Mouse (Mus musculus): ENCODE measurements at regions not wholly inside any gene's neighbourhood (a gene's known extent, or its start where the extent isn't known, plus 50 kb on each side); places are given as distances from the start of the nearest gene placed in this dataset.

GRCm38 (mm10) chr13:39516106-39516505 is 555.4 kb upstream of the Slc35b3 start:
- TF ChIP-seq CTCF (IDR thresholded peaks at IDR 0.05 in 2 of 3, conservative IDR thresholded peaks at IDR 0.05 in 1 of 3; ENCODE audit: control insufficient read depth in 1 of 3, insufficient read depth in 1 of 3, low read depth in 2 of 3, low read length in 3 of 3, poor library complexity in 1 of 3, severe bottlenecking in 1 of 3) (no peak), CHD2 (IDR thresholded peaks at IDR 0.05; ENCODE audit: low read length) (no peak), ELF1 (IDR thresholded peaks at IDR 0.05; ENCODE audit: low read depth, low read length) (no peak), POLR2A (IDR thresholded peaks at IDR 0.05; ENCODE audit: control insufficient read depth in 1 of 2, insufficient read depth in 1 of 2, low read depth in 1 of 2, low read length in 2 of 2, poor library complexity in 1 of 2) (no peak), GATA1 (IDR thresholded peaks at IDR 0.05; ENCODE audit: low read depth, low read length) (no peak), MAFK (IDR thresholded peaks at IDR 0.05; ENCODE audit: borderline replicate concordance, low read depth, low read length) (no peak), USF2 (IDR thresholded peaks at IDR 0.05; ENCODE audit: borderline replicate concordance in 1 of 2, insufficient read depth in 1 of 2, low read depth in 1 of 2, low read length in 2 of 2) (no peak), KAT2A (conservative IDR thresholded peaks at IDR 0.05; ENCODE audit: low read depth, low read length) (no peak), JUND (IDR thresholded peaks at IDR 0.05; ENCODE audit: low read depth, low read length) (no peak), EP300 (IDR thresholded peaks at IDR 0.05; ENCODE audit: low read depth in 1 of 2, low read length in 2 of 2) (no peak), MAX (IDR thresholded peaks at IDR 0.05; ENCODE audit: low read length) (no peak), MYC (IDR thresholded peaks at IDR 0.05; ENCODE audit: low read depth, low read length) (no peak)
